Mouse (Mus musculus): ENCODE data around the gene Uggt1.

DNA sequence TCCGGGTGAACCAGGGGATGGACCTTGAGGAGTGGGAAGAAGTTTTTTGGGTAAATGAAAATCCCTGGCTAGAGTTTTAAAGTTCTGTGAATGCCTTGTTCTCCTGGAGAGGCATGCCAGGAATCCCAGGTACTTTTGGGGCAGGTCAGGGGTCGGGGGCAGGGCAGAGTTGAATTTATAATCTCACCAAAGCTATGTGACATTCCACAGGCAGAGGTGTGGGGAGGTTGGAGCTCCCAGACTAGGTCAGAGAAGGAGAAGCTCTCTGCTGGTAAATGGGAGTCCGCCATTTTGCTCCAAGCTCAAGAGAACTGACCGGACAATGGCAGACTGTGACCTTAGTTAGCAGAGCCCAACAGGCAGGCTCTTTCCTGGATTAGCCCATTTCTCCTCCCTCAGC is 125.1 kb downstream of the Uggt1 start:
- no peak for TF ChIP-seq CTCF (IDR thresholded peaks at IDR 0.05; ENCODE audit: extremely low read depth, insufficient read length, insufficient replicate concordance, low read depth, low read length)
- no peak for TF ChIP-seq POLR2A (IDR thresholded peaks at IDR 0.05; ENCODE audit: low read depth, low read length)

Measured in small intestine, adult 2 months (tissue).